Comparison of ENCODE assay signal across 8 mouse cellular contexts in genomic region chr9:106821618-106822380, GRCm38 (mm10). TPM values are rescaled to one million over a fixed set of nuclear protein-coding genes. Genes with fewer than 3 reads are reported as not detected.
DNase-seq lines count a peak whose midpoint lies in the region; ATAC-seq and TF ChIP-seq lines count a peak whose summit lies in the region.

Gene Dcaf1, plus strand, starts transcription at chr9:106821874.

- no peak for TF ChIP-seq CTCF in CH12.LX (conservative IDR thresholded peaks at IDR 0.05 in 1 of 2, IDR thresholded peaks at IDR 0.05 in 1 of 2; ENCODE audit: low read depth in 2 of 2, low read length in 2 of 2)

- DNase-seq in CH12.LX (ENCODE audit: extremely low read depth), result peak; percentile 99
- DNase-seq in c-Kit-positive CD71-positive TER-119-negative erythroid progenitor cells, embryonic 14.5 days (ENCODE audit: low read depth), result peak; percentile 99
- peak; percentile 95 for DNase-seq in forebrain, embryonic 11.5 days (ENCODE audit: low spot score)
- peak; percentile 96 to 98 for DNase-seq in kidney, postnatal 36 days
- DNase-seq in telencephalon, adult 2 months (ENCODE audit: low read depth, low spot score), result peak; percentile 99

- peak; percentile 96 for ATAC-seq in forebrain, embryonic 11.5 days (replicated peaks; ENCODE audit: low FRiP score)
- ATAC-seq in heart, embryonic 16.5 days (replicated peaks; ENCODE audit: extremely low read depth, insufficient read depth, low FRiP score), result peak; percentile 94
- ATAC-seq in liver, embryonic 15.5 days (ENCODE audit: insufficient read depth), result peak; percentile 94
- ATAC-seq in neural tube, embryonic 12.5 days (ENCODE audit: low FRiP score, low read depth), result peak; percentile 98

- peak within 1 kb of the TSS; percentile 100 for H3K9ac ChIP-seq in CH12.LX (ENCODE audit: insufficient read depth, low read depth)
- H3K9ac ChIP-seq in forebrain, embryonic 11.5 days (ENCODE audit: low read length), result peak within 1 kb of the TSS; percentile 90
- peak within 1 kb of the TSS; percentile 93 for H3K9ac ChIP-seq in heart, embryonic 16.5 days (ENCODE audit: low read length)
- H3K9ac ChIP-seq in liver, embryonic 15.5 days, result peak within 1 kb of the TSS; percentile 92
- peak within 1 kb of the TSS; percentile 85 for H3K9ac ChIP-seq in neural tube, embryonic 12.5 days

- H3K79me2 ChIP-seq in CH12.LX (replicated peaks; ENCODE audit: control insufficient read depth, extremely low read depth, insufficient read depth, poor library complexity, severe bottlenecking), result peaks cover 35% of the 10 kb centered on the region

- H3K4me2 ChIP-seq in CH12.LX (ENCODE audit: insufficient read depth, low read depth, poor library complexity, severe bottlenecking), result peak within 1 kb of the TSS; percentile 71
- peak within 1 kb of the TSS; percentile 51 for H3K4me2 ChIP-seq in forebrain, embryonic 11.5 days (ENCODE audit: low read depth, low read length, severe bottlenecking)
- H3K4me2 ChIP-seq in heart, embryonic 16.5 days (ENCODE audit: low read depth, low read length), result peak within 1 kb of the TSS; percentile 85
- H3K4me2 ChIP-seq in liver, embryonic 15.5 days, result peak within 1 kb of the TSS; percentile 80
- H3K4me2 ChIP-seq in neural tube, embryonic 12.5 days (replicated peaks), result peak within 1 kb of the TSS; percentile 86

- no peaks in the 10 kb centered on the region for H3K27me3 ChIP-seq in CH12.LX (replicated peaks)
- H3K27me3 ChIP-seq in forebrain, embryonic 11.5 days (ENCODE audit: control insufficient read depth, insufficient read depth, low read length), result no peaks in the 10 kb centered on the region
- H3K27me3 ChIP-seq in heart, embryonic 16.5 days (ENCODE audit: control insufficient read depth, insufficient read depth, low read length), result no peaks in the 10 kb centered on the region
- H3K27me3 ChIP-seq in liver, embryonic 15.5 days, result no peaks in the 10 kb centered on the region
- H3K27me3 ChIP-seq in neural tube, embryonic 12.5 days (replicated peaks), result no peaks in the 10 kb centered on the region

- no peak; the same call in 1 of the 2 replicates for TF ChIP-seq EP300 in CH12.LX (IDR thresholded peaks at IDR 0.05; ENCODE audit: low read length)

- TF ChIP-seq RAD21 in CH12.LX (IDR thresholded peaks at IDR 0.05; ENCODE audit: low read depth, low read length), result no peak

- in situ Hi-C loops in CH12.LX (cut with MboI; ENCODE audit: low pct_ligation_motif_present, low pct_unique_long_range_greater_than_20kb, low sequenced_read_pairs), result no loop called here

- dilution Hi-C loops in CH12.LX (cut with MboI; ENCODE audit: extremely low pct_ligation_motif_present, extremely low pct_unique_long_range_greater_than_20kb, low sequenced_read_pairs), result no loop called here

- H3K36me3 ChIP-seq in CH12.LX (replicated peaks in 1 of 2; ENCODE audit: control insufficient read depth in 1 of 2, insufficient read depth in 1 of 2, low read length in 1 of 2), result peaks cover 0 to 6% of the 10 kb centered on the region in 2 experiments
- no peaks in the 10 kb centered on the region for H3K36me3 ChIP-seq in forebrain, embryonic 11.5 days (ENCODE audit: control insufficient read depth, insufficient read depth, low read length)
- H3K36me3 ChIP-seq in heart, embryonic 16.5 days (ENCODE audit: control insufficient read depth, insufficient read depth), result no peaks in the 10 kb centered on the region
- H3K36me3 ChIP-seq in liver, embryonic 15.5 days (replicated peaks), result no peaks in the 10 kb centered on the region
- H3K36me3 ChIP-seq in neural tube, embryonic 12.5 days, result no peaks in the 10 kb centered on the region

- peak within 1 kb of the TSS; percentile 89 for H3K27ac ChIP-seq in CH12.LX (ENCODE audit: insufficient read depth, low read depth)
- H3K27ac ChIP-seq in forebrain, embryonic 11.5 days (ENCODE audit: low read depth, low read length), result peak within 1 kb of the TSS; percentile 80
- peak within 1 kb of the TSS; percentile 95 for H3K27ac ChIP-seq in heart, embryonic 16.5 days (ENCODE audit: low read length)
- H3K27ac ChIP-seq in liver, embryonic 15.5 days (replicated peaks), result peak within 1 kb of the TSS; percentile 94
- peak within 1 kb of the TSS; percentile 82 for H3K27ac ChIP-seq in neural tube, embryonic 12.5 days

- WGBS in forebrain, embryonic 11.5 days, result 1% methylated on average over 60 of the region's 71 CpGs
- WGBS in heart, embryonic 16.5 days, result 0% methylated on average over 67 of the region's 71 CpGs
- WGBS in liver, embryonic 15.5 days (ENCODE audit: insufficient replicate concordance), result under 1% methylated on average over 71 of the region's 71 CpGs
- WGBS in neural tube, embryonic 12.5 days, result under 1% methylated on average over 68 of the region's 71 CpGs

- H3K9me3 ChIP-seq in CH12.LX (replicated peaks; ENCODE audit: low read length), result no peaks in the 10 kb centered on the region
- H3K9me3 ChIP-seq in forebrain, embryonic 11.5 days (ENCODE audit: control insufficient read depth, low read length), result no peaks in the 10 kb centered on the region
- H3K9me3 ChIP-seq in heart, embryonic 16.5 days (replicated peaks; ENCODE audit: control insufficient read depth, low read length), result no peaks in the 10 kb centered on the region
- no peaks in the 10 kb centered on the region for H3K9me3 ChIP-seq in liver, embryonic 15.5 days (replicated peaks)
- H3K9me3 ChIP-seq in neural tube, embryonic 12.5 days, result no peaks in the 10 kb centered on the region

- TF ChIP-seq POLR2A in CH12.LX (IDR thresholded peaks at IDR 0.05; ENCODE audit: low read depth, low read length), result peak; percentile 84

- H3K4me3 ChIP-seq in CH12.LX (replicated peaks in 1 of 3; ENCODE audit: low read depth in 2 of 3, low read length in 2 of 3, poor library complexity in 1 of 3), result peak within 1 kb of the TSS; percentile 92 to 99 (median 94)
- peak within 1 kb of the TSS; percentile 92 for H3K4me3 ChIP-seq in forebrain, embryonic 11.5 days (ENCODE audit: low read depth, low read length)
- peak within 1 kb of the TSS; percentile 99 for H3K4me3 ChIP-seq in heart, embryonic 16.5 days (ENCODE audit: low read length)
- peak within 1 kb of the TSS; percentile 100 for H3K4me3 ChIP-seq in liver, embryonic 15.5 days (replicated peaks)
- peak within 1 kb of the TSS; percentile 96 for H3K4me3 ChIP-seq in neural tube, embryonic 12.5 days

- peaks cover 0 to 11% of the 10 kb centered on the region in 2 experiments; a peak in 2 of 4 replicates for H3K4me1 ChIP-seq in CH12.LX (ENCODE audit: control insufficient read depth in 1 of 2, insufficient read depth in 2 of 2)
- no peaks in the 10 kb centered on the region; the same call in 1 of the 2 replicates for H3K4me1 ChIP-seq in forebrain, embryonic 11.5 days (replicated peaks; ENCODE audit: control insufficient read depth, insufficient read depth, low read length)
- H3K4me1 ChIP-seq in heart, embryonic 16.5 days (ENCODE audit: control insufficient read depth, insufficient read depth, low read length), result peaks cover 7% of the 10 kb centered on the region
- H3K4me1 ChIP-seq in liver, embryonic 15.5 days (replicated peaks), result peaks cover 25% of the 10 kb centered on the region
- H3K4me1 ChIP-seq in neural tube, embryonic 12.5 days, result no peaks in the 10 kb centered on the region; the same call in 1 of the 2 replicates

TF ChIP-seq in CH12.LX, 34 proteins besides CTCF, POLR2A, EP300 and RAD21 (continues in another document):
- TF ChIP-seq HCFC1 (IDR thresholded peaks at IDR 0.05; ENCODE audit: low read depth, low read length) (peak; percentile 97), CHD1 (IDR thresholded peaks at IDR 0.05; ENCODE audit: low read depth, low read length) (0 out of 2 replicates have a peak, but pooled peaks have one; percentile 10), UBTF (IDR thresholded peaks at IDR 0.05; ENCODE audit: low read depth, low read length) (no peak), RCOR1 (conservative IDR thresholded peaks at IDR 0.05; ENCODE audit: low read depth, low read length) (no peak), SMC3 (IDR thresholded peaks at IDR 0.05; ENCODE audit: low read depth, low read length) (no peak), MAZ (IDR thresholded peaks at IDR 0.05; ENCODE audit: low read depth, low read length) (peak; percentile 76), E2F4 (IDR thresholded peaks at IDR 0.05; ENCODE audit: insufficient replicate concordance, low read depth, low read length) (0 out of 2 replicates have a peak, but pooled peaks have one; percentile 82), USF1 (IDR thresholded peaks at IDR 0.05; ENCODE audit: low read depth, low read length) (no peak), MEF2A (IDR thresholded peaks at IDR 0.05; ENCODE audit: borderline replicate concordance, low read depth, low read length) (peak; percentile 33; the same call in 1 of the 2 replicates), MAX (IDR thresholded peaks at IDR 0.05; ENCODE audit: low read length) (no peak; the same call in 1 of the 2 replicates), JUND (conservative IDR thresholded peaks at IDR 0.05; ENCODE audit: low read depth, low read length) (no peak), NRF1 (IDR thresholded peaks at IDR 0.05; ENCODE audit: low read depth, low read length) (peak; percentile 84), KAT2A (IDR thresholded peaks at IDR 0.05; ENCODE audit: insufficient replicate concordance, low read length) (peak; percentile 96), POLR2AphosphoS2 (IDR thresholded peaks at IDR 0.05; ENCODE audit: low read depth, low read length) (no peak), CHD2 (IDR thresholded peaks at IDR 0.05; ENCODE audit: low read length) (peak; percentile 73), TBP (conservative IDR thresholded peaks at IDR 0.05; ENCODE audit: low read depth, low read length) (peak; percentile 82), IRF4 (IDR thresholded peaks at IDR 0.05; ENCODE audit: low read depth, low read length) (peak; percentile 38; the same call in 1 of the 2 replicates), ZC3H11A (IDR thresholded peaks at IDR 0.05; ENCODE audit: low read depth, low read length) (no peak), ZKSCAN1 (IDR thresholded peaks at IDR 0.05; ENCODE audit: borderline replicate concordance, low read depth, low read length) (no peak), ZMIZ1 (IDR thresholded peaks at IDR 0.05; ENCODE audit: low read depth, low read length) (no peak), ELF1 (IDR thresholded peaks at IDR 0.05; ENCODE audit: low read depth, low read length) (peak; percentile 98), PAX5 (IDR thresholded peaks at IDR 0.05; ENCODE audit: low read length) (no peak), MAFK (IDR thresholded peaks at IDR 0.05; ENCODE audit: insufficient replicate concordance, low read length) (no peak)

RNA-seq across cellular contexts. Expression of gene Dcaf1, which starts in this region (rescaled TPM):
- total RNA-seq in CH12.LX (2012; rRNA removed) (43.9 and 48.5 TPM in 2 replicates), CH12.LX (2014; rRNA removed) (40.9 and 44.9 TPM in 2 replicates)
- 36.1 and 42.9 TPM in 2 replicates for polyA plus RNA-seq in CH12.LX (2012; ENCODE audit: insufficient read length, low read depth)
- polyA plus RNA-seq in forebrain, embryonic 11.5 days (2014; fragmentation: Nextera tagmentation; extraction: Ambion mirVana), result 37.3 and 41.3 TPM in 2 replicates
- polyA plus RNA-seq in heart, embryonic 16.5 days (2015; fragmentation: Nextera tagmentation; extraction: Ambion mirVana), result 17.8 and 18.0 TPM in 2 replicates
- 10.9 and 12.0 TPM in 2 replicates for polyA plus RNA-seq in liver, embryonic 15.5 days (2015; fragmentation: Nextera tagmentation; extraction: Ambion mirVana)
- polyA plus RNA-seq in neural tube, embryonic 12.5 days (2016; fragmentation: Nextera tagmentation; extraction: Ambion mirVana), result 22.3 and 24.0 TPM in 2 replicates

Comparison
In these comparisons a context has a peak if more than half of its experiments do, and no peak if none do; other contexts are left out.
1. Peak in every context shown above with its lines: DNase-seq, ATAC-seq, H3K4me3 ChIP-seq and H3K27ac ChIP-seq.